Mouse (Mus musculus): ENCODE results near the gene Arhgap15. TPM values are rescaled to one million over a fixed set of nuclear protein-coding genes. Genes with fewer than 3 reads are reported as not detected.

Gene Arhgap15
- polyA plus RNA-seq, 1 experiment, result 9.5 TPM

GRCm38 (mm10) chr2:43805960-43806744, 57.5 kb downstream of the Arhgap15 start:
- H3K27ac ChIP-seq (ENCODE audit: control insufficient read depth, insufficient read depth, low read length), result no peak overlapping the region
- peaks cover 4% of the 10 kb centered on the region; the same call in 1 of the 2 replicates for H3K36me3 ChIP-seq (ENCODE audit: control insufficient read depth, insufficient read depth, low read length)
- no peak overlapping the region for H3K4me3 ChIP-seq (ENCODE audit: control insufficient read depth, insufficient read depth, low read length)
- DNase-seq, result no peak
- TF ChIP-seq CTCF (IDR thresholded peaks at IDR 0.05; ENCODE audit: borderline replicate concordance, control insufficient read depth, extremely low read depth, insufficient read depth, low read length, poor library complexity) (no peak), POLR2A (IDR thresholded peaks at IDR 0.05; ENCODE audit: control insufficient read depth, extremely low read depth, insufficient read depth, low read length, poor library complexity) (no peak)
- no peaks in the 10 kb centered on the region for H3K27me3 ChIP-seq (ENCODE audit: control insufficient read depth, insufficient read depth, low read length)
- WGBS, result 72% methylated on average over 4 of the region's 4 CpGs
- no peaks in the 10 kb centered on the region for H3K4me1 ChIP-seq (replicated peaks; ENCODE audit: control insufficient read depth, insufficient read depth, low read length)

- Histone ChIP-seq H3K36me3 (ENCODE audit: control insufficient read depth, insufficient read depth, low read length) (no peaks in the 10 kb centered on the region), H3K27ac (ENCODE audit: control insufficient read depth, insufficient read depth, low read length) (no peak overlapping the region), H3K27me3 (ENCODE audit: control insufficient read depth, insufficient read depth, low read length) (no peaks in the 10 kb centered on the region), H3K4me3 (ENCODE audit: control insufficient read depth, insufficient read depth, low read length) (no peak overlapping the region), H3K4me1 (replicated peaks; ENCODE audit: control insufficient read depth, insufficient read depth, low read length) (no peaks in the 10 kb centered on the region; the same call in 1 of the 2 replicates)
- 94% methylated on average over 12 of the region's 12 CpGs for WGBS
- no peak for DNase-seq
- TF ChIP-seq CTCF (IDR thresholded peaks at IDR 0.05; ENCODE audit: borderline replicate concordance, control insufficient read depth, extremely low read depth, insufficient read depth, low read length, poor library complexity) (no peak), POLR2A (IDR thresholded peaks at IDR 0.05; ENCODE audit: control insufficient read depth, extremely low read depth, insufficient read depth, low read length, poor library complexity) (no peak)
Observed at GRCm38 (mm10) chr2:43815896-43816787, 67.5 kb downstream of the Arhgap15 start.

- H3K4me3 ChIP-seq (ENCODE audit: control insufficient read depth, insufficient read depth, low read length), result no peak overlapping the region
- H3K27me3 ChIP-seq (ENCODE audit: control insufficient read depth, insufficient read depth, low read length), result no peaks in the 10 kb centered on the region
- H3K36me3 ChIP-seq (ENCODE audit: control insufficient read depth, insufficient read depth, low read length), result no peaks in the 10 kb centered on the region
- TF ChIP-seq CTCF (IDR thresholded peaks at IDR 0.05; ENCODE audit: borderline replicate concordance, control insufficient read depth, extremely low read depth, insufficient read depth, low read length, poor library complexity) (no peak), POLR2A (IDR thresholded peaks at IDR 0.05; ENCODE audit: control insufficient read depth, extremely low read depth, insufficient read depth, low read length, poor library complexity) (no peak)
- no peak overlapping the region for H3K27ac ChIP-seq (ENCODE audit: control insufficient read depth, insufficient read depth, low read length)
- WGBS, result 95% methylated on average over 8 of the region's 8 CpGs
- H3K4me1 ChIP-seq (replicated peaks; ENCODE audit: control insufficient read depth, insufficient read depth, low read length), result no peaks in the 10 kb centered on the region; the same call in 1 of the 2 replicates
- DNase-seq, result no peak
Observed at GRCm38 (mm10) chr2:43816788-43817581, 68.4 kb downstream of the Arhgap15 start.

GRCm38 (mm10) chr2:43835931-43836330, 87.3 kb downstream of the Arhgap15 start:
- H3K4me3 ChIP-seq (ENCODE audit: control insufficient read depth, insufficient read depth, low read length), result no peak overlapping the region
- no peaks in the 10 kb centered on the region for H3K36me3 ChIP-seq (ENCODE audit: control insufficient read depth, insufficient read depth, low read length)
- WGBS, result 81% methylated on average over 5 of the region's 5 CpGs
- DNase-seq, result no peak
- no peak overlapping the region for H3K27ac ChIP-seq (ENCODE audit: control insufficient read depth, insufficient read depth, low read length)
- H3K27me3 ChIP-seq (ENCODE audit: control insufficient read depth, insufficient read depth, low read length), result no peaks in the 10 kb centered on the region
- no peaks in the 10 kb centered on the region for H3K4me1 ChIP-seq (replicated peaks; ENCODE audit: control insufficient read depth, insufficient read depth, low read length)
- no peak for TF ChIP-seq POLR2A (IDR thresholded peaks at IDR 0.05; ENCODE audit: control insufficient read depth, extremely low read depth, insufficient read depth, low read length, poor library complexity)
- TF ChIP-seq CTCF (IDR thresholded peaks at IDR 0.05; ENCODE audit: borderline replicate concordance, control insufficient read depth, extremely low read depth, insufficient read depth, low read length, poor library complexity), result no peak

- DNase-seq, result no peak
- TF ChIP-seq POLR2A (IDR thresholded peaks at IDR 0.05; ENCODE audit: control insufficient read depth, extremely low read depth, insufficient read depth, low read length, poor library complexity) (no peak), CTCF (IDR thresholded peaks at IDR 0.05; ENCODE audit: borderline replicate concordance, control insufficient read depth, extremely low read depth, insufficient read depth, low read length, poor library complexity) (no peak)
- no peaks in the 10 kb centered on the region for H3K4me1 ChIP-seq (replicated peaks; ENCODE audit: control insufficient read depth, insufficient read depth, low read length)
- H3K4me3 ChIP-seq (ENCODE audit: control insufficient read depth, insufficient read depth, low read length), result no peak overlapping the region
- peaks cover 5% of the 10 kb centered on the region; the same call in 1 of the 2 replicates for H3K36me3 ChIP-seq (ENCODE audit: control insufficient read depth, insufficient read depth, low read length)
- H3K27ac ChIP-seq (ENCODE audit: control insufficient read depth, insufficient read depth, low read length), result no peak overlapping the region
- H3K27me3 ChIP-seq (ENCODE audit: control insufficient read depth, insufficient read depth, low read length), result no peaks in the 10 kb centered on the region
- WGBS, result 96% methylated on average over 5 of the region's 5 CpGs
Observed at GRCm38 (mm10) chr2:43841644-43842043, 93.0 kb downstream of the Arhgap15 start.

GRCm38 (mm10) chr2:43851195-43851594, 102.6 kb downstream of the Arhgap15 start:
- H3K4me3 ChIP-seq (ENCODE audit: control insufficient read depth, insufficient read depth, low read length), result no peak overlapping the region
- WGBS, result 96% methylated on average over 3 of the region's 3 CpGs
- no peaks in the 10 kb centered on the region for H3K4me1 ChIP-seq (replicated peaks; ENCODE audit: control insufficient read depth, insufficient read depth, low read length)
- H3K27ac ChIP-seq (ENCODE audit: control insufficient read depth, insufficient read depth, low read length), result no peak overlapping the region
- TF ChIP-seq CTCF (IDR thresholded peaks at IDR 0.05; ENCODE audit: borderline replicate concordance, control insufficient read depth, extremely low read depth, insufficient read depth, low read length, poor library complexity) (no peak), POLR2A (IDR thresholded peaks at IDR 0.05; ENCODE audit: control insufficient read depth, extremely low read depth, insufficient read depth, low read length, poor library complexity) (no peak)
- no peaks in the 10 kb centered on the region for H3K27me3 ChIP-seq (ENCODE audit: control insufficient read depth, insufficient read depth, low read length)
- H3K36me3 ChIP-seq (ENCODE audit: control insufficient read depth, insufficient read depth, low read length), result peaks cover 2% of the 10 kb centered on the region; the same call in 1 of the 2 replicates
- no peak for DNase-seq
